In genomic region chr4:149988301-149988700, GRCm38 (mm10) we compare ENCODE assay signal across 8 mouse cellular contexts. TPM values are rescaled to one million over a fixed set of nuclear protein-coding genes. Genes with fewer than 3 reads are reported as not detected.
A peak's percentile ranks its signal among the peaks of the same experiment; 100 is the strongest.
DNase-seq lines count a peak whose midpoint lies in the region; ATAC-seq lines count a peak whose summit lies in the region.

No protein-coding gene starts in this region.

- H3K4me1 ChIP-seq in heart, embryonic 14.5 days (ENCODE audit: control insufficient read depth in 2 of 2, insufficient read depth in 2 of 2, low read length in 2 of 2) = peaks cover 16 to 28% of the 10 kb centered on the region in 2 experiments
- peaks cover 28% of the 10 kb centered on the region for H3K4me1 ChIP-seq in embryonic facial prominence, embryonic 13.5 days
- H3K4me1 ChIP-seq in hindbrain, embryonic 16.5 days (ENCODE audit: control insufficient read depth, insufficient read depth, low read depth, low read length) = peaks cover 28% of the 10 kb centered on the region
- peaks cover 24% of the 10 kb centered on the region for H3K4me1 ChIP-seq in midbrain, embryonic 12.5 days

- H3K4me3 ChIP-seq in heart, embryonic 14.5 days (ENCODE audit: control insufficient read depth in 1 of 2, insufficient read depth in 1 of 2, low read depth in 1 of 2, low read length in 2 of 2) = peak overlapping the region in 1 of 2 experiments; percentile 28; a peak in 1 of 4 replicates
- H3K4me3 ChIP-seq in embryonic facial prominence, embryonic 13.5 days = no peak overlapping the region
- no peak overlapping the region for H3K4me3 ChIP-seq in hindbrain, embryonic 16.5 days (ENCODE audit: low read length)
- no peak overlapping the region for H3K4me3 ChIP-seq in midbrain, embryonic 12.5 days

- no peak overlapping the region for H3K27ac ChIP-seq in heart, embryonic 14.5 days (replicated peaks in 1 of 2; ENCODE audit: control insufficient read depth in 1 of 2, insufficient read depth in 1 of 2, low read depth in 2 of 2, low read length in 2 of 2)
- H3K27ac ChIP-seq in embryonic facial prominence, embryonic 13.5 days = no peak overlapping the region
- H3K27ac ChIP-seq in hindbrain, embryonic 16.5 days (ENCODE audit: low read depth, low read length) = peak overlapping the region; percentile 24
- no peak overlapping the region for H3K27ac ChIP-seq in midbrain, embryonic 12.5 days (replicated peaks)

- H3K9me3 ChIP-seq in heart, embryonic 14.5 days (ENCODE audit: control insufficient read depth, low read length) = no peaks in the 10 kb centered on the region
- no peaks in the 10 kb centered on the region for H3K9me3 ChIP-seq in embryonic facial prominence, embryonic 13.5 days
- H3K9me3 ChIP-seq in hindbrain, embryonic 16.5 days (ENCODE audit: control insufficient read depth, low read length) = no peaks in the 10 kb centered on the region
- no peaks in the 10 kb centered on the region for H3K9me3 ChIP-seq in midbrain, embryonic 12.5 days

- peak overlapping the region; percentile 62 for H3K4me2 ChIP-seq in heart, embryonic 14.5 days (ENCODE audit: low read length)
- peak overlapping the region; percentile 58 for H3K4me2 ChIP-seq in embryonic facial prominence, embryonic 13.5 days
- peak overlapping the region; percentile 48 for H3K4me2 ChIP-seq in hindbrain, embryonic 16.5 days (ENCODE audit: low read length)
- H3K4me2 ChIP-seq in midbrain, embryonic 12.5 days (replicated peaks) = peak overlapping the region; percentile 50

- 66% methylated on average over 6 of the region's 6 CpGs for WGBS in heart, embryonic 14.5 days
- 73% methylated on average over 6 of the region's 6 CpGs for WGBS in embryonic facial prominence, embryonic 13.5 days
- WGBS in hindbrain, embryonic 16.5 days = 65% methylated on average over 6 of the region's 6 CpGs
- WGBS in midbrain, embryonic 12.5 days = 76% methylated on average over 6 of the region's 6 CpGs

- DNase-seq in heart, adult 18-20 months = no peak
- no peak for DNase-seq in adrenal gland, adult 2 months
- DNase-seq in adrenal gland, adult (ENCODE audit: inconsistent age in 2 of 2, low spot score in 1 of 2) = no peak
- no peak for DNase-seq in kidney, postnatal 25 days

- no peaks in the 10 kb centered on the region for H3K27me3 ChIP-seq in heart, embryonic 14.5 days (ENCODE audit: control insufficient read depth, insufficient read depth, low read length)
- H3K27me3 ChIP-seq in embryonic facial prominence, embryonic 13.5 days = 0 out of 2 replicates have a peak, but pooled peaks cover 6% of the 10 kb centered on the region
- H3K27me3 ChIP-seq in hindbrain, embryonic 16.5 days (replicated peaks; ENCODE audit: control insufficient read depth, insufficient read depth, low read length) = no peaks in the 10 kb centered on the region
- H3K27me3 ChIP-seq in midbrain, embryonic 12.5 days = peaks cover 38% of the 10 kb centered on the region

- H3K9ac ChIP-seq in heart, embryonic 14.5 days (ENCODE audit: low read length) = no peak overlapping the region
- no peak overlapping the region for H3K9ac ChIP-seq in embryonic facial prominence, embryonic 13.5 days
- H3K9ac ChIP-seq in hindbrain, embryonic 16.5 days (ENCODE audit: low read depth, low read length) = no peak overlapping the region
- H3K9ac ChIP-seq in midbrain, embryonic 12.5 days (replicated peaks) = no peak overlapping the region

- H3K36me3 ChIP-seq in heart, embryonic 14.5 days (ENCODE audit: control insufficient read depth, insufficient read depth, low read length) = peaks cover 11% of the 10 kb centered on the region; the same call in 1 of the 2 replicates
- H3K36me3 ChIP-seq in embryonic facial prominence, embryonic 13.5 days = peaks cover 7% of the 10 kb centered on the region
- no peaks in the 10 kb centered on the region; the same call in 1 of the 2 replicates for H3K36me3 ChIP-seq in hindbrain, embryonic 16.5 days (ENCODE audit: control insufficient read depth, insufficient read depth, low read length)
- H3K36me3 ChIP-seq in midbrain, embryonic 12.5 days = no peaks in the 10 kb centered on the region

- no peak for ATAC-seq in heart, embryonic 14.5 days (ENCODE audit: insufficient number of reproducible peaks, insufficient read depth, low FRiP score, low read depth)
- no peak for ATAC-seq in embryonic facial prominence, embryonic 13.5 days (ENCODE audit: insufficient number of reproducible peaks, insufficient read depth, low FRiP score, low TSS enrichment, low read depth)
- ATAC-seq in hindbrain, embryonic 16.5 days = no peak
- no peak for ATAC-seq in midbrain, embryonic 12.5 days (ENCODE audit: low FRiP score, low read depth)

RNA-seq across cellular contexts. Expression of gene H6pd, which starts 20.5 kb away (rescaled TPM):
- 8.6 and 8.9 TPM in 2 replicates for polyA plus RNA-seq in heart, embryonic 14.5 days (2014; fragmentation: Nextera tagmentation; extraction: Ambion mirVana)
- 10 to 100 TPM; 35.4 to 48.7 TPM for total RNA-seq in heart, adult 18-20 months (2021)
- 7.0 and 8.0 TPM in 2 replicates for polyA plus RNA-seq in embryonic facial prominence, embryonic 13.5 days (2015; fragmentation: Nextera tagmentation; extraction: Ambion mirVana)
- 2.9 and 3.5 TPM in 2 replicates for polyA plus RNA-seq in hindbrain, embryonic 16.5 days (2015; fragmentation: Nextera tagmentation; extraction: Ambion mirVana)
- 2.9 and 4.1 TPM in 2 replicates for polyA plus RNA-seq in midbrain, embryonic 12.5 days (2016; fragmentation: Nextera tagmentation; extraction: Ambion mirVana)
- 100 to 1,000 TPM; 120 to 197 TPM for total RNA-seq in adrenal gland, adult 2 months (2021)
- polyA plus RNA-seq in adrenal gland, adult 2 months (2012; rRNA removed) = 146 and 154 TPM in 2 replicates

RNA-seq across cellular contexts. Expression of gene Spsb1, which starts 33.5 kb away (rescaled TPM):
- polyA plus RNA-seq in heart, embryonic 14.5 days (2014; fragmentation: Nextera tagmentation; extraction: Ambion mirVana) = 6.0 and 6.3 TPM in 2 replicates
- total RNA-seq in heart, adult 18-20 months (2021) = 10 to 100 TPM; 34.1 to 41.4 TPM
- polyA plus RNA-seq in embryonic facial prominence, embryonic 13.5 days (2015; fragmentation: Nextera tagmentation; extraction: Ambion mirVana) = 12.2 and 13.5 TPM in 2 replicates
- 10.1 TPM in 2 replicates for polyA plus RNA-seq in hindbrain, embryonic 16.5 days (2015; fragmentation: Nextera tagmentation; extraction: Ambion mirVana)
- 8.0 and 11.8 TPM in 2 replicates for polyA plus RNA-seq in midbrain, embryonic 12.5 days (2016; fragmentation: Nextera tagmentation; extraction: Ambion mirVana)
- total RNA-seq in adrenal gland, adult 2 months (2021) = 10 to 100 TPM; 22.2 to 29.5 TPM
- 26.3 and 26.9 TPM in 2 replicates for polyA plus RNA-seq in adrenal gland, adult 2 months (2012; rRNA removed)

Comparison
In these comparisons a context has a peak if more than half of its experiments do, and no peak if none do; other contexts are left out.
1. RNA of gene H6pd, which starts 20.5 kb away (polyA plus RNA-seq): 146 to 154 TPM in adrenal gland, adult 2 months; 8.6 to 8.9 TPM in heart, embryonic 14.5 days, 7.0 to 8.0 TPM in embryonic facial prominence, embryonic 13.5 days, 2.9 to 4.1 TPM in midbrain, embryonic 12.5 days and 2.9 to 3.5 TPM in hindbrain, embryonic 16.5 days; every median in the first group is over 10 times any median in the second.
2. Peak in every context shown above with its lines, with median percentiles within 50 percentile points of each other: H3K4me2 ChIP-seq.